Mouse (Mus musculus) left cerebral cortex, postnatal 14 days (tissue): Measurements from ENCODE around the gene Map7d1. TPM values are rescaled to one million over a fixed set of nuclear protein-coding genes. Genes with fewer than 3 reads are reported as not detected.

Experiments used
- DNase-seq, 2 experiments: peaks; one replicate each; pipeline ENCODE4 v3.0.0; 2021 to 2022; ENCODE audit warnings: low spot score in 2 of 2, mixed read lengths in 1 of 2
- intact Hi-C: fragments of 180-260 bp; cut with DNase I; formaldehyde crosslinking; loops from one replicate; pipeline ENCODE4 v1.15.1; 2025
- total RNA-seq, 2 experiments: library from RNA; stranded (reverse); gene quantifications; 2 replicates each; pipeline ENCODE4 v1.2.3; 2021

Map7d1 gene
- total RNA-seq, 2 experiments from 2014 or later, result 241 to 264 TPM

GRCm38 (mm10) chr4:126277906-126278564 is 21.9 kb upstream of the Map7d1 start:
- DNase-seq, result peak in 1 of 2 experiments; percentile 42
- intact Hi-C loops, result loop anchor here (2.0 kb wide), 1 partner anchor 33 kb away; no protein-coding TSS in a partner anchor

DNA sequence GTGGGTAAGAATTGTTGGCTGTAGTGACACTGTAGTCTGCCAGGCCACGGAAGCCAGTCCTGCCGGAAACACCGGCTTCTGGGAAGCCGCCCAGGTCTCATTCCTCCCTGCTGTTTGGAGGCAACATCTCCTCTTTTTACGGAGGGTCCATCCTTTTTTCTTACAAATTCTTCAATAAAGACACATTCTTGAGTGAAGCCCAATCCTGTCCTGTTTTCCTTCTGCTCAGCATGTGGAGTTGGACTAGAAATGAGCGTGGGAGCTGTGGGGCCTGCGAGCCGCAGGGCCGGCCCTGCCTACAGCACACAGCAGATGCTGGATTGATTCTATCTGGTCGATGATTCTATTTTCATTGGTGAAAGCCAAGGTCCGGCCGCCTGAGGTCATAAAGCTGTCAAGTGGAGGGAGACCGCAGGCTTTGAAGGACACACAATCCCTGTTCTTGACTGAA is 19.6 kb upstream of the Map7d1 start:
- intact Hi-C loops, result no loop called here
- DNase-seq, result no peak

DNA sequence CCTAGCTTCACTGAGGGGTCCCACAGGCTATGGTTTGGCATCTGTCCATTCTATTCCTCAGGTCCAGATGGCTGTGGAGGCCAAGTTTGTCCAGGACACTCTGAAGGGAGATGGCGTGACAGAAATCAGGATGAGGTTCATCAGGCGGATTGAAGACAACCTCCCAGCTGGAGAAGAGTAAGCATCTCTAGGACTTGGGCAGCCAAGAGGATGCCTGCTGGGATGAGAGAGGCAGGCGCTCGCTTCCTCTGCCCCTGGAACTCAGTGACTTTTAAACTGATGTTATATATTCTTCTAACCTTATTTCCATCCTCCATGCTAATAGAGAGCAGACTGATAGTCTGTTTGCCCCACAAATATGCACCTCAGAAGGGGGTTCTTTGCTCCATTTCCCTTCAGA is 18.9 kb upstream of the Map7d1 start:
- intact Hi-C loops, result no loop called here
- no peak for DNase-seq

GRCm38 (mm10) chr4:126273753-126274152 is 17.6 kb upstream of the Map7d1 start:
- DNase-seq, result no peak

GRCm38 (mm10) chr4:126269292-126269691 is 13.1 kb upstream of the Map7d1 start:
- no peak for DNase-seq
- intact Hi-C loops, result no loop called here

More at GRCm38 (mm10) chr4:126273753-126274152, 17.6 kb upstream of the Map7d1 start:
- intact Hi-C loops, result no loop called here

- intact Hi-C loops, result loop anchor here (1.0 to 5.0 kb wide), 3 partner anchors 35 to 175 kb away; no protein-coding TSS in a partner anchor
- peak; percentile 100 for DNase-seq
Observed at GRCm38 (mm10) chr4:126262119-126262807, 6.1 kb upstream of the Map7d1 start, which contains the start of gene Trappc3. Gene Trappc3, plus strand, starts transcription at chr4:126262325.

- DNase-seq, result no peak
- intact Hi-C loops, result loop anchor here (1.0 to 5.0 kb wide), 3 partner anchors 34 to 174 kb away; no protein-coding TSS in a partner anchor
Observed at GRCm38 (mm10) chr4:126261675-126262074, 5.5 kb upstream of the Map7d1 start.

DNA sequence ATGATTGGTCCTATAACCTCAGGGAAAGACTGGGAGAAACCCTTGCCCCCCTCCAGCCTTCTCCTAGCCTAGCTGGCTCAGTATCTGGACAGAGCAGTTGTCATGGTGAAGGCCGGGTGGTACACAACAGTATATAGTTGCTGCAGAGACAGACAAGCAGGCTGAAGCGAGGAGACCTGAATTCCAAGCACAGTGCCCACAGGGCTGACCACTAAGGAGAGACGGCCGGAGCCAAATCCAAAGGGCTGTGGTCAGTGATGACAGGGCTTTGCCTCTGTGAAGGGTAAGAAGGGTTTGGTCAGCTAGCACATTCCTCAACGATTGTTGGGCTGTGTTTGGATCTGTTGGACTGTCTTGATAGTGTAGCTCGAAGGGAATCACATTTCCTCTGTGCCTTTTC is 5.1 kb upstream of the Map7d1 start:
- DNase-seq, result no peak
- intact Hi-C loops, result loop anchor here (5.0 kb wide), 2 partner anchors 79 to 174 kb away; no protein-coding TSS in a partner anchor

- no peak for DNase-seq
- intact Hi-C loops, result loop anchor here (5.0 kb wide), 2 partner anchors 78 to 173 kb away; no protein-coding TSS in a partner anchor
Observed at GRCm38 (mm10) chr4:126260520-126261201, 4.5 kb upstream of the Map7d1 start.

DNA sequence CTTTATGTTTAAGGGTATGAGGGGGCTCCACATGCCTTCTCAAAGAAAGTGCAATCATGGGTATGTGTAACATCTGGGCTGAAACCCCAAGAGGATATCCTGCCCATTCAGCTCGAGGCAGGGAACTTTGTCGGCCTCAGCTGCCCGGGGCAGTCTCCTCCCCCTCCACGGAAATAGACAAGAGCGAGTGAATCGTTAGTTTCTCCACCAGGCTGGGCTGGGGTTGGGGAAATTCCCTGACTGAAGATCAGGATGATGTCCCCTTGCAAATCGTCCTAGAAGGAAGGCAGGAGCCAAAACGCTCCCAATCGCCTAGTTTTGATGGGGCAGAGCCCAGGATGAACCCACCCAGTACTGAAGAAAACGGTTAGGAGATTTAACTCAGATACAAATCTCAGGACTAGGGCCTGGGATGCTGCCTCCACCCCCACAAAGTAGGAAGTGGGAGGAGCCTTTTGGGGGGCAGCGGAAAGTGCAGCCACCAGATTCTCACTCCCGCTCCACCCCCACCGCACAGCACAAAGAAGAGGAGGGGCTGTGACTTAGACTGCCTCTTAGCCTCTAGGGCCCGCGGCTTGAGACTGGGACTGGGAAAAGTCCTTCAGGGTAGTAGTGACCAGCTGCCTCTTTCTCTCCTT is 3.5 kb upstream of the Map7d1 start:
- DNase-seq, result no peak
- intact Hi-C loops, result loop anchor here (5.0 kb wide), 2 partner anchors 77 to 172 kb away; no protein-coding TSS in a partner anchor

- intact Hi-C loops, result no loop called here
- no peak for DNase-seq
Observed at GRCm38 (mm10) chr4:126259063-126259462, 2.9 kb upstream of the Map7d1 start.

- DNase-seq, result no peak
- intact Hi-C loops, result no loop called here
Observed at GRCm38 (mm10) chr4:126256967-126257881, 1.1 kb upstream of the Map7d1 start.

DNA sequence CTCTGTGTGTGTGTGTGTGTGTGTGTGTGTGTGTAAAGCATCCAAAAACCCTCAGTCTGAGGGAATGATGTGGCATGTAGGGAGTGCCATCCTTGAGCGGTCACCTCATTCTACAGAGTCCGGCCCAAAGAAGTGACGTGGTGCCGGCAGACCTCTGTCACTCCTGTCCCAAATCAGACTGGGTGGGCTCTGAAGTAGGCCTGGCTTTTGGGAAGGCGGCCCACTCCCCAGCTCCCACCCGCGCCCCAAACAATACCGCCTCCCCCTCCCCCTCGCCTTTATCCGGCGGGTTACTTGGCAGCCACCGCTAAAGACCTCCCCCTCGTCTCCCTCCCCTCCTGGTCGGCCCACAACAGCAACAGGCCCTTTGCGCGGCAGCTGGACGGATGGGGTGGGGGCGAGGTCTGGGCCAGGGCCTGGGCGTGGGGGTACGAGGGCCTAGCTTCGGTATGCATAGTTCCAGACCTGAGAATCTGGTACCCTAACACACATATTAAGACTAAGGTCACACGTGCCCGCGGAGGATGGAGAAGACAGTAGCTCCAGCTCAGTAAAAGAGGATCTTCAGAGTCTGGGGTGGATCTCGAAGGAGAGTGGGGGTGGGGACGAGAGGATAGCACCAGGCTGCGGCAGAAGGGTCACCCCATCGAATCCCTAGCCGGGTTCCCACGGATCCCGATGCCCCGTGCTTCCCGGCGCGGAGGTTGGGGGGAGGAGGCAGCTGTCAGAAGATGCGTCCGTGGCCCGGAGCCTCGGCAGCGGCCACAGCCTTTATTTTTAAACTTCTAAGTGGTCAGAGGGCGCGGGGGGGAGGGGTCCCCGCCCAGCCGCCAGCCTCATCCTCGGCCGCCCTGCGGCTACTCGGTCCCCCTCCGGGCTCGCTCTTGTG is 786 bp downstream of the Map7d1 start:
- no peak for DNase-seq
- intact Hi-C loops, result no loop called here

GRCm38 (mm10) chr4:126254315-126255112 is 1.6 kb downstream of the Map7d1 start:
- DNase-seq, result peak; percentile 73 to 82
- intact Hi-C loops, result no loop called here

GRCm38 (mm10) chr4:126253637-126254272 is 2.4 kb downstream of the Map7d1 start:
- intact Hi-C loops, result no loop called here
- no peak for DNase-seq
